Mouse (Mus musculus) left cerebral cortex, postnatal 14 days (tissue): Measurements from ENCODE around the gene Pigh. TPM values are rescaled to one million over a fixed set of nuclear protein-coding genes. Genes with fewer than 3 reads are reported as not detected.

Experiments
- DNase-seq, 2 experiments: peaks; one replicate each; pipeline ENCODE4 v3.0.0; 2021 to 2022; ENCODE audit warnings: low spot score in 2 of 2, mixed read lengths in 1 of 2
- intact Hi-C: fragments of 180-260 bp; cut with DNase I; formaldehyde crosslinking; loops from one replicate; pipeline ENCODE4 v1.15.1; 2025
- total RNA-seq, 2 experiments: library from RNA; stranded (reverse); gene quantifications; 2 replicates each; pipeline ENCODE4 v1.2.3; 2021

Gene Pigh
- total RNA-seq, 2 experiments from 2014 or later, result 8.8 to 9.5 TPM

- DNase-seq, result no peak
- intact Hi-C loops, result no loop called here
Measured at GRCm38 (mm10) chr12:79035349-79035748, 54.1 kb downstream of the Pigh start.

DNA sequence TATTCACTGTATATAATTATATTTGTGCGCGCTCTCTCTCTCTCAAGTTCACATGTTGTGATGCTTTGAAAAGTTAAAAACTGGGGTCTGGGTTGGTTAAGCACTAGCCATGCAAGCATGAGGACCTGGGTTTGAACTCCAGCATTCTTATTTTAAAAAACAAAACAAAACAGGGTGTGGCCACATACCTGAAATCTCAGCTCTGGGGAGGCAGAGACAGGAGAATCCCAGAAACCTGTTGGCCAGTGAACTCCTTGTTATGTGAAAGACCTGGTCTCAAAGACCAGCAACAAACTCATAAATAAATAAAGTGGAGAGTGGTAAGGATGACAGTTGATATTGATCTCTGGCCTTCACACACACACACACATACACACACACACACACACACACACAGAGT, 55.1 kb downstream of the Pigh start:
- intact Hi-C loops, result no loop called here
- no peak for DNase-seq

Other genes with a start within 250 kb of the Pigh start
- 100 to 1,000 TPM; 251 to 257 TPM for gene Atp6v1d, start 228.0 kb downstream of the Pigh start, total RNA-seq
- 10 to 100 TPM; 55.4 to 62.5 TPM for gene Eif2s1, start 227.8 kb downstream of the Pigh start, total RNA-seq
- under 1 TPM; 0.27 to 0.37 TPM for gene Plek2, start 182.7 kb downstream of the Pigh start, total RNA-seq
- 10 to 100 TPM; 79.2 to 82.3 TPM for gene Tmem229b, start 82.0 kb downstream of the Pigh start, total RNA-seq
- 1 to 10 TPM; 4.7 to 7.0 TPM for gene Plekhh1, start 60.5 kb downstream of the Pigh start, total RNA-seq
- gene Arg2, start 41.1 kb upstream of the Pigh start, total RNA-seq, result 1 to 10 TPM; 6.1 to 6.7 TPM
- gene Vti1b, start 83.0 kb upstream of the Pigh start, total RNA-seq, result 100 to 1,000 TPM; 190 to 192 TPM
- gene Rdh11, start 102.6 kb upstream of the Pigh start, total RNA-seq, result 10 to 100 TPM; 21.8 to 22.2 TPM
- 1 to 10 TPM in 1 of 2 experiments, under 1 TPM in 1; 0.94 to 1.2 TPM for gene Rdh12, start 119.3 kb upstream of the Pigh start, total RNA-seq
- 10 to 100 TPM; 23.3 to 27.6 TPM for gene Zfyve26, start 206.7 kb upstream of the Pigh start, total RNA-seq
- under 1 TPM in 1 of 2 experiments, not detected in 1; 0.17 TPM for gene Rad51b, start 207.6 kb upstream of the Pigh start, total RNA-seq